Mouse (Mus musculus) testis, adult 2 months (tissue): ENCODE measurements around the gene Cenpx.

Experiments used
- CTCF ChIP-seq: fragments of 200-500 bp; IDR thresholded peaks from 2 replicates; pipeline ENCODE4 v1.5.1; 2012; ENCODE audit warnings: low read depth, mild to moderate bottlenecking, inconsistent platforms, low read length, moderate library complexity; ENCODE audit not compliant: control insufficient read depth, insufficient read depth, insufficient replicate concordance
- POLR2A ChIP-seq: fragments of 200-500 bp; IDR thresholded peaks from 2 replicates; pipeline ENCODE4 v1.6.1; 2012; ENCODE audit warnings: low read depth, mild to moderate bottlenecking, inconsistent platforms, low read length, moderate library complexity; ENCODE audit not compliant: control insufficient read depth

DNA sequence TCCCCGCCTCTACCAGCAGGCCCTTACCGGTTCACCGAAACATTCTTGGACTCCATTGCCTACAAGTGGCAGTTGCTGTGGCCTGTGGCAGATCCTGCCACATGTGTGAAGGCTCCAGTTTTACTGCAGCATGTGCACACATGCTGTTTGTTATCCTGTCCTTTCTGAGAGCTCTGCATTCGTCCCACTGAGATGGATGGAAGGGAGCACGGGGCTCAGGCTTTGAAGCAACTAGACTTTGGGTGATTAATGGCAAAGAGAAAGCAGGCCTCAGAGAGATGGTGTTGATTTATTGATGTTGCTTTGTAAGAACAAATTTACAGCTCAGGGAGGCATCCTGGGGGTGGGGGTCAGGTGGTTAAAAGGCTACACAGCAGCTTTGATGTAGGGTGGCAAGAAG is 2.9 kb downstream of the Cenpx start:
- TF ChIP-seq CTCF (no peak), POLR2A (no peak)
